Mouse (Mus musculus) ES-Bruce4 (cell line): ENCODE measurements around the gene Crabp2. TPM values are rescaled to one million over a fixed set of nuclear protein-coding genes. Genes with fewer than 3 reads are reported as not detected.
A peak's percentile ranks its signal among the peaks of the same experiment; 100 is the strongest.

Experiments
- H3K27ac ChIP-seq: 2 replicates; pipeline ENCODE4 v1.5.1; 2012; ENCODE audit warnings: low read length, inconsistent platforms; ENCODE audit not compliant: insufficient read depth
- H3K27me3 ChIP-seq: 2 replicates; pipeline ENCODE4 v1.6.1; 2012; ENCODE audit warnings: mild to moderate bottlenecking, low read length, inconsistent platforms; ENCODE audit not compliant: control insufficient read depth, poor library complexity, insufficient read depth, severe bottlenecking
- H3K36me3 ChIP-seq: 2 replicates; pipeline ENCODE4 v1.6.1; 2012; ENCODE audit warnings: inconsistent platforms, mild to moderate bottlenecking, low read length, moderate library complexity; ENCODE audit not compliant: control insufficient read depth, poor library complexity, insufficient read depth, severe bottlenecking
- H3K4me1 ChIP-seq: one replicate; pipeline ENCODE4 v1.8.1; 2011; ENCODE audit warnings: low read length; ENCODE audit not compliant: control insufficient read depth, insufficient read depth
- H3K4me3 ChIP-seq: 2 replicates; pipeline ENCODE4 v1.5.1; 2011; ENCODE audit warnings: low read depth, mild to moderate bottlenecking, low read length
- H3K9ac ChIP-seq: 2 replicates; pipeline ENCODE4 v1.6.1; 2012; ENCODE audit warnings: low read depth, mild to moderate bottlenecking, inconsistent platforms; ENCODE audit not compliant: poor library complexity, severe bottlenecking
- H3K9me3 ChIP-seq: replicated peaks from 2 replicates; pipeline ENCODE4 v1.6.1; 2012; ENCODE audit warnings: mild to moderate bottlenecking, low read length, inconsistent platforms; ENCODE audit not compliant: control insufficient read depth, poor library complexity, insufficient read depth, severe bottlenecking
- CTCF ChIP-seq: IDR thresholded peaks from one replicate; pipeline ENCODE4 v1.8.1; 2011; ENCODE audit warnings: low read depth, low read length
- EP300 ChIP-seq: IDR thresholded peaks from 2 replicates; pipeline ENCODE4 v1.6.1; 2011; ENCODE audit warnings: low read depth, low read length; ENCODE audit not compliant: insufficient read depth
- POLR2A ChIP-seq: IDR thresholded peaks from one replicate; pipeline ENCODE4 v1.8.1; 2011; ENCODE audit warnings: low read length; ENCODE audit not compliant: insufficient read depth
- polyA plus RNA-seq: library from polyadenylated mRNA; stranded (reverse); fragments of >200 nt; gene quantifications from 2 replicates; pipeline ENCODE4 v1.2.4, GENCODE M21; 2011; ENCODE audit warnings: low read depth; ENCODE audit not compliant: missing spikeins, insufficient read depth, insufficient read length

Crabp2 gene
- polyA plus RNA-seq, 1 experiment: 12.0 TPM

- Histone ChIP-seq H3K9ac (peak overlapping the region; percentile 82), H3K4me1 (no peaks in the 10 kb centered on the region), H3K27me3 (no peaks in the 10 kb centered on the region), H3K9me3 (no peaks in the 10 kb centered on the region), H3K4me3 (peak overlapping the region; percentile 97), H3K27ac (no peak overlapping the region), H3K36me3 (peaks cover 53% of the 10 kb centered on the region)
- TF ChIP-seq POLR2A: no peak
- TF ChIP-seq CTCF: no peak
- no peak for TF ChIP-seq EP300
Measured at GRCm38 (mm10) chr3:87920270-87920943, 28.1 kb upstream of the Crabp2 start.

GRCm38 (mm10) chr3:87924996-87925395 is 23.5 kb upstream of the Crabp2 start:
- Histone ChIP-seq H3K36me3 (peaks cover 45% of the 10 kb centered on the region), H3K27me3 (no peaks in the 10 kb centered on the region), H3K9me3 (no peaks in the 10 kb centered on the region), H3K4me3 (no peak overlapping the region), H3K9ac (no peak overlapping the region), H3K4me1 (no peaks in the 10 kb centered on the region), H3K27ac (no peak overlapping the region)
- no peak for TF ChIP-seq POLR2A
- TF ChIP-seq EP300: no peak
- TF ChIP-seq CTCF: no peak

- no peak for TF ChIP-seq EP300
- TF ChIP-seq POLR2A: no peak
- no peak for TF ChIP-seq CTCF
- Histone ChIP-seq H3K4me1 (no peaks in the 10 kb centered on the region), H3K27me3 (no peaks in the 10 kb centered on the region), H3K27ac (no peak overlapping the region), H3K9ac (no peak overlapping the region), H3K4me3 (no peak overlapping the region), H3K36me3 (peaks cover 52% of the 10 kb centered on the region), H3K9me3 (no peaks in the 10 kb centered on the region)
Measured at GRCm38 (mm10) chr3:87927452-87927851, 21.0 kb upstream of the Crabp2 start.

GRCm38 (mm10) chr3:87929341-87930077 is 19.0 kb upstream of the Crabp2 start:
- H3K9ac ChIP-seq: peak overlapping the region; percentile 68
- H3K27me3 ChIP-seq: no peaks in the 10 kb centered on the region
- H3K9me3 ChIP-seq: no peaks in the 10 kb centered on the region
- peaks cover 47% of the 10 kb centered on the region for H3K36me3 ChIP-seq
- TF ChIP-seq POLR2A (no peak), EP300 (no peak), CTCF (no peak)
- H3K4me3 ChIP-seq: peak overlapping the region; percentile 84
- peak overlapping the region; percentile 9; the same call in 1 of the 2 replicates for H3K27ac ChIP-seq
- no peaks in the 10 kb centered on the region for H3K4me1 ChIP-seq

- no peaks in the 10 kb centered on the region for H3K4me1 ChIP-seq
- peaks cover 45% of the 10 kb centered on the region for H3K36me3 ChIP-seq
Measured at GRCm38 (mm10) chr3:87930078-87930795, 18.2 kb upstream of the Crabp2 start, which contains the start of the genes Isg20l2 and Rrnad1. Gene Isg20l2, plus strand, starts transcription at chr3:87930314. Gene Rrnad1, minus strand, starts transcription at chr3:87930717.

More at GRCm38 (mm10) chr3:87930078-87930795, 18.2 kb upstream of the Crabp2 start, which contains the start of the genes Isg20l2 and Rrnad1:
- peak within 1 kb of the TSS; percentile 68 for H3K9ac ChIP-seq
- peak within 1 kb of the TSS; percentile 84 for H3K4me3 ChIP-seq
- H3K27ac ChIP-seq: peak within 1 kb of the TSS; percentile 9; the same call in 1 of the 2 replicates
- peak; percentile 78 for TF ChIP-seq CTCF
- peak; percentile 60 for TF ChIP-seq POLR2A
- TF ChIP-seq EP300: peak; percentile 31; the same call in 1 of the 2 replicates
- H3K27me3 ChIP-seq: no peaks in the 10 kb centered on the region
- H3K9me3 ChIP-seq: no peaks in the 10 kb centered on the region
